Mouse (Mus musculus) intestine, embryonic 15.5 days (tissue): ENCODE data around the gene Sox6. TPM values are rescaled to one million over a fixed set of nuclear protein-coding genes. Genes with fewer than 3 reads are reported as not detected.

Experiments used
- ATAC-seq: fragments of 200-750 bp; cut with Nextera tagmentation; 2 replicates; pipeline ENCODE4 v1.8.0; 2017; ENCODE audit warnings: moderate TSS enrichment, moderate library complexity
- H3K27ac ChIP-seq: fragments of 300-500 bp; sonication (generic); 2 replicates; pipeline ENCODE4 v1.5.1; 2015; ENCODE audit warnings: mild to moderate bottlenecking, inconsistent platforms
- H3K27me3 ChIP-seq: fragments of 300-500 bp; sonication (generic); replicated peaks from 2 replicates; pipeline ENCODE4 v1.6.1; 2015; ENCODE audit warnings: inconsistent platforms
- H3K36me3 ChIP-seq: fragments of 300-500 bp; sonication (generic); 2 replicates; pipeline ENCODE4 v1.6.1; 2015; ENCODE audit warnings: inconsistent platforms
- H3K4me1 ChIP-seq: fragments of 300-500 bp; sonication (generic); replicated peaks from 2 replicates; pipeline ENCODE4 v1.6.1; 2015; ENCODE audit warnings: inconsistent platforms
- H3K4me2 ChIP-seq: fragments of 300-500 bp; sonication (generic); replicated peaks from 2 replicates; pipeline ENCODE4 v1.6.1; 2015; ENCODE audit warnings: mild to moderate bottlenecking, inconsistent platforms
- H3K4me3 ChIP-seq: fragments of 300-500 bp; sonication (generic); replicated peaks from 2 replicates; pipeline ENCODE4 v1.5.1; 2015; ENCODE audit warnings: inconsistent platforms
- H3K9ac ChIP-seq: fragments of 300-500 bp; sonication (generic); 2 replicates; pipeline ENCODE4 v1.6.1; 2015; ENCODE audit warnings: inconsistent platforms
- H3K9me3 ChIP-seq: fragments of 300-500 bp; sonication (generic); 2 replicates; pipeline ENCODE4 v1.6.1; 2016; ENCODE audit warnings: inconsistent platforms
- WGBS: fragments of 180-500 bp; shearing (Covaris S2); methylation state at CpG from one replicate; pipeline ENCODE4 v1.1.7; 2015; 5-methylcytosine and 5-hydroxymethylcytosine counted together
- polyA plus RNA-seq: library from polyadenylated mRNA; unstranded; fragments of >200 nt; fragmentation: Nextera tagmentation; extraction: Ambion mirVana; gene quantifications from 2 replicates; pipeline ENCODE4 v1.2.1, GENCODE M21; 2015

The Sox6 gene
- polyA plus RNA-seq, 1 experiment from 2014 or later = 36.1 TPM

GRCm38 (mm10) chr7:115783982-115784917 is 254.3 kb downstream of the Sox6 start:
- Histone ChIP-seq H3K27me3 (no peaks in the 10 kb centered on the region), H3K27ac (0 out of 2 replicates have a peak overlapping the region, but pooled peaks have one; percentile 20), H3K9me3 (no peaks in the 10 kb centered on the region), H3K9ac (no peak overlapping the region), H3K4me2 (no peak overlapping the region), H3K36me3 (no peaks in the 10 kb centered on the region), H3K4me1 (no peaks in the 10 kb centered on the region), H3K4me3 (no peak overlapping the region)
- ATAC-seq = peak; percentile 93
- 73% methylated on average over 8 of the region's 8 CpGs for WGBS

GRCm38 (mm10) chr7:115780148-115780547 is 258.4 kb downstream of the Sox6 start:
- Histone ChIP-seq H3K27me3 (no peaks in the 10 kb centered on the region), H3K4me1 (0 out of 2 replicates have a peak, but pooled peaks cover 2% of the 10 kb centered on the region), H3K4me2 (no peak overlapping the region), H3K27ac (no peak overlapping the region), H3K9ac (no peak overlapping the region), H3K4me3 (no peak overlapping the region), H3K36me3 (no peaks in the 10 kb centered on the region), H3K9me3 (no peaks in the 10 kb centered on the region)
- 78% methylated on average over 4 of the region's 4 CpGs for WGBS
- ATAC-seq = no peak

- no peaks in the 10 kb centered on the region for H3K9me3 ChIP-seq
- ATAC-seq = no peak
- H3K4me3 ChIP-seq = no peak overlapping the region
- 0 out of 2 replicates have a peak, but pooled peaks cover 2% of the 10 kb centered on the region for H3K4me1 ChIP-seq
- WGBS = 72% methylated on average over 2 of the region's 2 CpGs
- no peaks in the 10 kb centered on the region for H3K36me3 ChIP-seq
- H3K9ac ChIP-seq = no peak overlapping the region
- no peaks in the 10 kb centered on the region for H3K27me3 ChIP-seq
- no peak overlapping the region for H3K27ac ChIP-seq
- no peak overlapping the region for H3K4me2 ChIP-seq
These were observed 259.1 kb downstream of the Sox6 start for GRCm38 (mm10) chr7:115779544-115779943.

GRCm38 (mm10) chr7:115776736-115777135 is 261.9 kb downstream of the Sox6 start:
- ATAC-seq = peak; percentile 71
- 67% methylated on average over 7 of the region's 7 CpGs for WGBS
- Histone ChIP-seq H3K9ac (no peak overlapping the region), H3K27me3 (no peaks in the 10 kb centered on the region), H3K4me1 (0 out of 2 replicates have a peak, but pooled peaks cover 2% of the 10 kb centered on the region), H3K27ac (no peak overlapping the region), H3K4me3 (no peak overlapping the region), H3K9me3 (no peaks in the 10 kb centered on the region), H3K36me3 (no peaks in the 10 kb centered on the region), H3K4me2 (no peak overlapping the region)

GRCm38 (mm10) chr7:115776324-115776723 is 262.3 kb downstream of the Sox6 start:
- 49% methylated on average over 5 of the region's 5 CpGs for WGBS
- H3K9me3 ChIP-seq = no peaks in the 10 kb centered on the region
- ATAC-seq = peak; percentile 87
- no peak overlapping the region for H3K4me2 ChIP-seq
- H3K4me1 ChIP-seq = 0 out of 2 replicates have a peak, but pooled peaks cover 2% of the 10 kb centered on the region
- no peaks in the 10 kb centered on the region for H3K36me3 ChIP-seq
- no peak overlapping the region for H3K9ac ChIP-seq
- no peaks in the 10 kb centered on the region for H3K27me3 ChIP-seq
- H3K4me3 ChIP-seq = no peak overlapping the region
- no peak overlapping the region for H3K27ac ChIP-seq

- no peak for ATAC-seq
- H3K27me3 ChIP-seq = no peaks in the 10 kb centered on the region
- H3K36me3 ChIP-seq = no peaks in the 10 kb centered on the region
- no peak overlapping the region for H3K4me2 ChIP-seq
- no peaks in the 10 kb centered on the region for H3K4me1 ChIP-seq
- H3K27ac ChIP-seq = no peak overlapping the region
- H3K9ac ChIP-seq = no peak overlapping the region
- H3K4me3 ChIP-seq = no peak overlapping the region
- no peaks in the 10 kb centered on the region for H3K9me3 ChIP-seq
- WGBS = 63% methylated on average over 8 of the region's 8 CpGs
These were observed 272.3 kb downstream of the Sox6 start for GRCm38 (mm10) chr7:115766316-115766715.

GRCm38 (mm10) chr7:115763851-115764250 is 274.7 kb downstream of the Sox6 start:
- Histone ChIP-seq H3K4me3 (no peak overlapping the region), H3K9me3 (no peaks in the 10 kb centered on the region), H3K27me3 (no peaks in the 10 kb centered on the region), H3K27ac (no peak overlapping the region), H3K4me1 (no peaks in the 10 kb centered on the region), H3K4me2 (no peak overlapping the region), H3K36me3 (no peaks in the 10 kb centered on the region), H3K9ac (no peak overlapping the region)
- no peak for ATAC-seq
- 57% methylated on average over 2 of the region's 2 CpGs for WGBS

GRCm38 (mm10) chr7:115758172-115758571 is 280.4 kb downstream of the Sox6 start:
- H3K9ac ChIP-seq = no peak overlapping the region
- H3K4me2 ChIP-seq = no peak overlapping the region
- no peak overlapping the region for H3K27ac ChIP-seq
- H3K4me1 ChIP-seq = no peaks in the 10 kb centered on the region
- H3K9me3 ChIP-seq = no peaks in the 10 kb centered on the region
- no peak overlapping the region for H3K4me3 ChIP-seq
- no peak for ATAC-seq
- no peaks in the 10 kb centered on the region for H3K36me3 ChIP-seq
- H3K27me3 ChIP-seq = no peaks in the 10 kb centered on the region
- WGBS = 33% methylated on average over 1 of the region's 1 CpGs

GRCm38 (mm10) chr7:115755272-115755671 is 283.3 kb downstream of the Sox6 start:
- H3K9ac ChIP-seq = no peak overlapping the region
- WGBS = 55% methylated on average over 4 of the region's 4 CpGs
- no peaks in the 10 kb centered on the region for H3K36me3 ChIP-seq
- no peaks in the 10 kb centered on the region for H3K9me3 ChIP-seq
- no peak overlapping the region for H3K4me2 ChIP-seq
- H3K27ac ChIP-seq = no peak overlapping the region
- H3K4me3 ChIP-seq = no peak overlapping the region
- H3K4me1 ChIP-seq = peaks cover 8% of the 10 kb centered on the region; the same call in 1 of the 2 replicates
- no peaks in the 10 kb centered on the region for H3K27me3 ChIP-seq
- no peak for ATAC-seq

- Histone ChIP-seq H3K4me1 (peaks cover 9% of the 10 kb centered on the region; the same call in 1 of the 2 replicates), H3K9ac (no peak overlapping the region), H3K4me3 (no peak overlapping the region), H3K36me3 (no peaks in the 10 kb centered on the region), H3K4me2 (no peak overlapping the region), H3K9me3 (no peaks in the 10 kb centered on the region), H3K27ac (no peak overlapping the region), H3K27me3 (no peaks in the 10 kb centered on the region)
- WGBS = 89% methylated on average over 7 of the region's 7 CpGs
- ATAC-seq = no peak
These were observed 284.4 kb downstream of the Sox6 start for GRCm38 (mm10) chr7:115754216-115754615.

- no peaks in the 10 kb centered on the region for H3K36me3 ChIP-seq
- no peak for ATAC-seq
- 40% methylated on average over 5 of the region's 5 CpGs for WGBS
- H3K27me3 ChIP-seq = no peaks in the 10 kb centered on the region
- H3K27ac ChIP-seq = no peak overlapping the region
- H3K4me2 ChIP-seq = no peak overlapping the region
- no peak overlapping the region for H3K9ac ChIP-seq
- no peak overlapping the region for H3K4me3 ChIP-seq
- H3K9me3 ChIP-seq = no peaks in the 10 kb centered on the region
- H3K4me1 ChIP-seq = peaks cover 9% of the 10 kb centered on the region; the same call in 1 of the 2 replicates
These were observed 286.4 kb downstream of the Sox6 start for GRCm38 (mm10) chr7:115752121-115752634.

- H3K4me1 ChIP-seq = peaks cover 9% of the 10 kb centered on the region; the same call in 1 of the 2 replicates
- no peak overlapping the region for H3K27ac ChIP-seq
- 22% methylated on average over 3 of the region's 3 CpGs for WGBS
- no peaks in the 10 kb centered on the region for H3K36me3 ChIP-seq
- no peak for ATAC-seq
- no peaks in the 10 kb centered on the region for H3K9me3 ChIP-seq
- H3K4me3 ChIP-seq = no peak overlapping the region
- no peaks in the 10 kb centered on the region for H3K27me3 ChIP-seq
- no peak overlapping the region for H3K9ac ChIP-seq
- no peak overlapping the region for H3K4me2 ChIP-seq
These were observed 287.5 kb downstream of the Sox6 start for GRCm38 (mm10) chr7:115751083-115751482.
